Mouse (Mus musculus) liver, postnatal 0 days (tissue): ENCODE results near the gene Lyl1.

ENCODE experiments used
- CTCF ChIP-seq: sonication (generic); IDR thresholded peaks from 2 replicates; pipeline ENCODE4 v1.5.1; 2016; ENCODE audit warnings: antibody characterized with exemption, low read depth
- EP300 ChIP-seq: IDR thresholded peaks from 2 replicates; pipeline ENCODE4 v1.6.1; 2016; ENCODE audit warnings: antibody characterized with exemption, low read depth, mild to moderate bottlenecking

- TF ChIP-seq CTCF = no peak
- TF ChIP-seq EP300 = no peak
Observed at GRCm38 (mm10) chr8:84661961-84662571, 39.2 kb upstream of the Lyl1 start.
